Mouse (Mus musculus): ENCODE data around the gene Rhbdd2.

GRCm38 (mm10) chr5:135677251-135677650, 44.8 kb downstream of the Rhbdd2 start:
- TF ChIP-seq CTCF (IDR thresholded peaks at IDR 0.05; ENCODE audit: insufficient read depth, low read depth, low read length) = no peak
- no peak for TF ChIP-seq POLR2A (IDR thresholded peaks at IDR 0.05; ENCODE audit: insufficient read depth, low read depth, low read length)

All from olfactory bulb, adult 2 months (tissue).